Mouse (Mus musculus) lung, adult 2 months (tissue): ENCODE results near the gene Ddx18.

Source experiments
- CTCF ChIP-seq: fragments of 200-500 bp; IDR thresholded peaks from 2 replicates; pipeline ENCODE4 v1.5.1; 2011; ENCODE audit warnings: mild to moderate bottlenecking, low read length, control low read depth; ENCODE audit not compliant: insufficient read depth
- POLR2A ChIP-seq: fragments of 200-500 bp; IDR thresholded peaks from 2 replicates; pipeline ENCODE4 v1.6.1; 2011; ENCODE audit warnings: low read depth, mild to moderate bottlenecking, control low read depth, low read length, borderline replicate concordance; ENCODE audit errors: extremely low read depth

- TF ChIP-seq CTCF (no peak), POLR2A (no peak)
Measured at GRCm38 (mm10) chr1:121529286-121529685, 38.5 kb downstream of the Ddx18 start.
